Mouse (Mus musculus): ENCODE data around the gene Plekhf1.

Gene Plekhf1

GRCm38 (mm10) chr7:38188281-38189075 is 39.3 kb downstream of the Plekhf1 start:
- in situ Hi-C loops (cut with MseI, MboI), result no loop called here

DNA sequence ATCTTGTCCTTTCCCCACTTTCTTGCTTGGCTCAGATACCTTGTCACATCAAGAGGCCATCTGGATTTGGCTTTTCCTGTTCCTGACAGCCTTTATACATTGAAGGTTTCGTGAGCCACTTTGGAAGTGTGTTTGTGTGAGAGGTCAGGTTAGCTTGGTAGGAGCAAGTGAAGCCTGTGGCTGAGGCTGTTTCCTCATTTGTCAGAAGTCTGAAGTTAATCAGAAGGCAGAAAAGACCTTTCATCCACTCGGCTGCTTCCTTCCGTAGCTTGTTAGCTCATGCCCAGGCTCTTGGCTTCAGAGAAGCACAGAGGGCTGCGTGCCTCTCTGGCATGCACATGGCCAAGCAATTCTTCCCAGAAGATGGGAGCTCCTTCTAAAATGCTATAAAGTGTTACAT is 40.0 kb downstream of the Plekhf1 start:
- in situ Hi-C loops (cut with MseI, MboI), result no loop called here

GRCm38 (mm10) chr7:38186861-38187260 is 41.0 kb downstream of the Plekhf1 start:
- in situ Hi-C loops (cut with MseI, MboI), result no loop called here

DNA sequence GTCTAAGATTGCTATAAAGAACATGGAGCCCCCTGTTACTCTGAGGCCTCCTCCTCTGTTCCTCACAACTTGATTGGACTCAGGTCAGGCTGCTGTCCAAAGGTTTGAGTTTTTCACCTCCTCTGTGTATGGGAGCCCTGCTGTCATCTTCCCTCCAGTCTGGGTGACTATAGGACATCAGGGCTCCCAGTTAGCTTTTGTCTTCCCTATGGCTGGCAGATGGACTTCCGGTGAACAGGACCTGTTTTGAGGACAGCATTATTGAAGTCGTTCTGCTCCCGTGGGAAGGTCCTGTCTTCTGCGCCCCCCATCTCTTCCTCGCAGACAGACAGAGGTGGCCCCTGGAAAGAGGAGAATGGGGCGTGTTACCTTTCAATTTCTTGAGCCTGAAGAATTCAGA is 43.0 kb downstream of the Plekhf1 start:
- in situ Hi-C loops (cut with MseI, MboI), result no loop called here

- in situ Hi-C loops (cut with MseI, MboI), result no loop called here
These were observed 43.4 kb downstream of the Plekhf1 start for GRCm38 (mm10) chr7:38184418-38184745.

DNA sequence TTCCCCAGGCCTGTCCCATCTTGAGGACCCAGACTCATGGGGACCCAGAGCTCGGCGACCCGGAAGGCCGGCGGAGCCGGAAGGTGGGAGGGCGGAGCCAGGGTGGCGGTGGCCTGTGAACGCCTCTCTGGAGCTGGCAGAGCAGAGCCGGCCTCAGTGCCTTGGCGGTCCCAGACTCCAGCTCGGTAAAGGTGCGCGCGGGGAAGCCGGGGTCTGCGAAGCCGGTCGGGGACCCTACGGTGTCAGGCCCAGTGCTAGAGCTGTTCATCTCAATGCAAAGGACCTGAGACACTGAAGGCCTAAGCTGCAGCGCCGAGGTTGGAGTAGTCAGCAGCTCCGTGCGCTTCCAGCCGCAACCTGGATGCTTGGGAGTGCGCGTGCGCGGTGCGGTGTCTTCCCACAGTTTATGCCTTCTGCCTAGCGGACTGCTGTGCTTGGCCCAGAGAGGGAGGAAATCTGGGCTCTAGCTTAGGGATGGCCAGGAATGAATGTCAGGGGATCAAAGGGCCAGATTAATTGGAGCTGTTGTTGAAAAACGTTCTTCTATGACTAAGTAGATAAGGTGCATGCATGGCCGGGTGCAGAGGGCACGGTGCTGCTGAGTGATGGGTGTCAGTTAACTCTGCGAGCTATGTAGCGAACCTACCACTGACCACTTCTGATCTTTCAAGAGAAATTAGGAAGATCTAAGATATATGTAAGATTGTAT is 44.0 kb downstream of the Plekhf1 start:
- in situ Hi-C loops (cut with MseI, MboI), result no loop called here

DNA sequence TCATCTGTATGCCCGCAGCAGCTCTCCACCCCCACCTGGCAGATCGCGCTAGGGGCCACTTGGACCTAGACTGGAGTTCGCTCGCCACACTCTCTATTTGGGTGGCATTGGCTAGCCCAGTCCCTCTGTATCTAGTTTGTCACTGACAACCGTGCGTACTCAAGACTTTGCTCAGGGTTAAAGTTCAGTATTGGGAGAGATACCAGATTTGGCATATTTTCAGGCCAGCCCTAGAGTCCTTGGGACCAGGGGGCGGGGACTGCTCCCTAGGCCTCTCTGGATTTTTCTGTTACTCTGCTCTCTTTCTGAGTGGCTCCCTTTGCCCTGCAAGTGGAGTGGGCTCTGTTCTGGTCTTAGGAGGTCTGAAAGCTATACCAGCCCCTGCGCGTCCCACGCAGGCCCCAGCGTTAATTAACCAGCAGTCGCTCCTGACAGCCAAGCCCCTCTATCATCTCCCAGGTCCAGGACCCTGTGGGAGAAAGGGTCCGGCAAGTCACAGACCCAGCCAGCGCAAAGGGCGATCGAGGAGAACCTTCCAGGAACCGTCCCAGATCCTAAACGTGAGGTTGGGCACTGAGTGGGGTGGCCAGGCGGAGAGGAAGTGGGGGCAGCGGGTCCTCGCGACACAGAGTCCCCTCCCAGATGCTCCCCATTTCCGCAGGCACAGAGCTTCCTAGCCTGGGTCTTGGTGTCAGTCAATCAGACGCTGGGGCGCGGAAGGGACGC is 44.7 kb downstream of the Plekhf1 start, which contains the start of gene 1600014C10Rik:
Gene 1600014C10Rik (plus strand): TSS at position 256 of the 726 bp plus-strand sequence.
- in situ Hi-C loops (cut with MseI, MboI), result no loop called here

DNA sequence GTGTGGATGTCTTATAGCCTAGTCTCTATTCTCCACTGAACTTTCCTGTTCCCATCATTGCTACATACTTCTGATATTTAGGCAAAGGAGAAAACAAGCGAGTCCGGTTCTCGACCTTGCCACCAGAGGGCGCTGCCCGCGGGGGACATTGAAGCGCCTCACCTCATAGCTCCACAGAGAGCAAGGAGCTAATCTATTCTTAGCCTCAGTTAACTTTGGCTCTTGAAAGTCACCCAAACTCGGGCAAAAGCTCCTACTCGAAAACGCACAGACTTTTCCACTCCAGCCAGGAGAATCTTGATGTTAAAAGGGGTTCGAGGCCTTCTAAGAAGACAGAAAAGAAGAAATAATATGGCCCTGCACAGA is 45.2 kb downstream of the Plekhf1 start:
- in situ Hi-C loops (cut with MseI, MboI), result no loop called here

DNA sequence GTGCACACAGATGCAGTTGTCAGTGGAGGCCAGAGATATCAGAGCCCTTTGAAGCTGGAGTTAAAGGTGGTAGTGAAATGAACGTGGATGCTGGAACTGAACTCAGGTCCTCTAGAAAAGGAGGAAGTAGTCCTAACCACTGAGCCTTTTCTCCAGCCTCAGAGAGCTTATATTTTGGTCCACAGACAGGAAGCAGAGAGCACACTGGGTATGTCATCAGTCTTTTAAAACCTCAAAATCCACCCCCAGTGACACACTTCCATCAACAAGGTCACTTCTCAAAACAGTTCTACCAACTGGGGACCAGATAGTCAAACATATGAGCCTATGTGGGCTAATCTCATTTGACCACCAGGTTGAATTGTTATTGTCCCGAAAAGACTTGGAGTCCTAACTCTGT is 46.5 kb downstream of the Plekhf1 start:
- in situ Hi-C loops (cut with MseI, MboI), result no loop called here

DNA sequence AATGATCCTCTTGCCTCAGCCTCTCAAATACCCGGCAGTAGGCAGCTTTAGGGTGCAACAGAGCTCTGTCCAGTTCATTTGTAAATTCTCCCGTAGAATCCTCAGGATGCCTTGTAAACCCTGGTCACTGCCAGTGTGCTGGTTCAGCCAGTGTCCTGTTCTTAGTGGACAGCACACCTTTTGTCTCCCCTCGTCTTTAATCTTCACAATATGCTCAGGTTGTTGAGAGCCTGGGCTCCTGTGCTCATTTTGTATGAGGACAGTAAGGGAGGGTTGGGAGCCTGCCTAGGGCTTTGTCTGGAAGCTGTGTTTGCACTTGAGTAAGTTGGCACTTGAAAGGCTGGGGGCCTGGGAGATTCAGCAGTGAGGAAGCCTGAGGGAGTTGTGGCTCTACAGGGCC is 47.9 kb downstream of the Plekhf1 start:
- in situ Hi-C loops (cut with MseI, MboI), result no loop called here

DNA sequence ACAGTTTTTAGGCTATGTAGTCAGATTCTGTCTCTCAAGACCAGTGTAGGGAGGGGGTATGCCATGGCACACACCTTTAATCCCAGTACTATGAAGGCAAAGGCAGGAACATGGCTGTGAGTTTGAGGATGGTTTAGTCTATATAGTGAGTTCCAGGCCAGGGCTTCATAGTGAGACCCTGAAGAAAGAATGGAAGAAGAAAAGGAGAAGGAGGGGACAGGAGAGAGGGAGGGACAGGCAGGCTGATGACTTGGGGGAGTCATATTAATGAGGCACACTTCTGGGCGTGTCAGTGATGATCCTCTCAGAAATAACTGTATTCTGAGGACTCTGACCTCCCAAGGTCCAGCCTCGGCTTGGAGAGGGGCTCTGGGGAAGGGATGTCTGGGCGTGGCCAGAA is 51.8 kb downstream of the Plekhf1 start:
- in situ Hi-C loops (cut with MseI, MboI), result no loop called here

DNA sequence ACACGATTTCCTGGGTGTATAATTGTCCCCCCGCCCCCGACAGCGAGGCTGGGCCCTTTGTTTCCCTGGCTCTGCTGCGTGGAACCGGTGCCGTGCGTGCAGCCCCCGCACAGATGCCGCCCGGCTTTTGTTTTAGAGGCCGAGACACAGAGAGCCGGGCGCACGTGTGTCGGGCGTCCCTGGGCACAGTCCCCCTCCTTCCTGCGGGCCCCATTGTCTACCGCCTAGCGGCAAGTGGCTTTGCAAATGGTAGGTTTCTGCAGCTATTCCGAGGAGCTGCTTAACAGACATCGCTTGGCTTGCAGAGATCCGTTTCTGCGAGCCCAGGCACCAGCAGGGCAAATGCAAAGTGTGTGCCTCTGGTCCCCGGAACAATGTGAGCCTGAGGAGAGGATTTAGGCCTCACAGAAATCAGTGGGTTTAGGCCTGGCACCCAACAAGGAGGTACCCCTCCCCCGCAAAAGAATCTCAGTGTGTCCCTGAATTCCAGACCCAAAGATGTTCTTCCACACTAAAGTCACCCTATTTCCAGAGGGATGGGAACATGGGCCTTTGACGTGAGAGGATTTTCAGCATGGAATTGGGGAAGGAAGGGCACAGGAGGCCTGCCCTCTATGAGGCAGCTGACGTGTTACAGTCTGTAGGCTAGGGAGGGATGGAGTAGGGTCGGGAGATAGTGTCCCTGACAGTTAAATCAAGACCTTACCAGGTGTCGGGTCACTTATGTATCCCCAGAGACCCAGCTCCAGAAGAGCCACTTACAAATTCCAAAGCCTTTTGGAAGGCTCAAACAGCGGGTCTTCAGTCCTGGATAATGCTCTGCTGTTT is 53.3 kb downstream of the Plekhf1 start:
- in situ Hi-C loops (cut with MseI, MboI), result loop anchor here in 1 of 2 experiments (25.0 kb wide), 1 partner anchor 812 kb away; no protein-coding TSS in a partner anchor

GRCm38 (mm10) chr7:38173871-38174270 is 53.9 kb downstream of the Plekhf1 start:
- in situ Hi-C loops (cut with MseI, MboI), result loop anchor here in 1 of 2 experiments (25.0 kb wide), 1 partner anchor 812 kb away; no protein-coding TSS in a partner anchor

- in situ Hi-C loops (cut with MseI, MboI), result loop anchor here in 1 of 2 experiments (25.0 kb wide), 1 partner anchor 805 kb away; no protein-coding TSS in a partner anchor
These were observed 60.1 kb downstream of the Plekhf1 start for GRCm38 (mm10) chr7:38167724-38168141.
